8 mouse cellular contexts compared by ENCODE assay signal in the genomic region with DNA sequence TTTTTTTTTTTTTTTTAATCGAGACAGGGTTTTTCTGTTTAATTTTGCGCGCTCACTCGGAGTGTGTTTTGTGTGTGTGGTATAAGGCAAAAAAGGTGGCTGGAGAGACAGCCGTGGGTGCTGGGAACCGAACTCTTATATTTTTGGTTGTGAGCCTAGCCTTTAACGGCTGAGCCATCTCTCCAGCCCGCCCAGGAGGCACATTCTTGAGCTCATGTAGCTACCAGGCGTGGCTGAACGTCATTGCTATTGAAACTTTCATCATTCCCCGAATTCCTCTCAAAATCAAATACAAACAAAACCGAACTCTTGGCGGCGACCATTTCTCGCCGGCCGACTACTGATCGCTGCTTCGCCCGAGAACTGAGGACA. TPM values are rescaled to one million over a fixed set of nuclear protein-coding genes. Genes with fewer than 3 reads are reported as not detected.
DNase-seq lines count a peak whose midpoint lies in the region; ATAC-seq lines count a peak whose summit lies in the region.
"Not testable (repeated sequence)": the region's sequence is repeated elsewhere in the genome, so short reads cannot be mapped to it uniquely, and the experiment has no call there.

No protein-coding gene starts in this region.

- WGBS in intestine, embryonic 14.5 days = 0% methylated on average over 20 of the region's 20 CpGs

- H3K27ac ChIP-seq in intestine, embryonic 14.5 days (ENCODE audit: low read depth) = peak overlapping the region; percentile 91

- intact Hi-C loops in gastrocnemius, postnatal 14 days (cut with DNase I; ENCODE audit: low total_unique reads) = not testable (repeated sequence)

- peak; percentile 43 for ATAC-seq in intestine, embryonic 14.5 days (replicated peaks; ENCODE audit: low FRiP score, low TSS enrichment, low read depth)
- peak; percentile 14 for ATAC-seq in megakaryocyte, adult 5-6 weeks (ENCODE audit: poor library complexity, severe bottlenecking)

- H3K4me3 ChIP-seq in intestine, embryonic 14.5 days (ENCODE audit: low read depth, low read length) = peak overlapping the region; percentile 61

- H3K4me2 ChIP-seq in intestine, embryonic 14.5 days (ENCODE audit: low read length) = peak overlapping the region; percentile 62

- not testable (repeated sequence) for H3K36me3 ChIP-seq in intestine, embryonic 14.5 days (ENCODE audit: control insufficient read depth, insufficient read depth, low read length)

- H3K27me3 ChIP-seq in intestine, embryonic 14.5 days (replicated peaks; ENCODE audit: control insufficient read depth, insufficient read depth, low read length) = not testable (repeated sequence)

- peak; percentile 75 for DNase-seq in adipocyte (ENCODE audit: low spot score)
- peak; percentile 79 for DNase-seq in embryo, embryonic 11 days
- DNase-seq in gastrocnemius, postnatal 14 days = peak; percentile 53
- DNase-seq in intestine, embryonic 14.5 days (ENCODE audit: low spot score) = peak; percentile 99
- peak; percentile 53 to 88 for DNase-seq in left cerebral cortex, adult 9 months (ENCODE audit: low spot score in 2 of 2)
- DNase-seq in right cerebral cortex, adult 18-20 months = peak; percentile 79
- DNase-seq in urinary bladder, adult 2 months (ENCODE audit: low spot score) = peak; percentile 71

- H3K9me3 ChIP-seq in intestine, embryonic 14.5 days (ENCODE audit: control insufficient read depth, low read length) = not testable (repeated sequence)

- H3K9ac ChIP-seq in intestine, embryonic 14.5 days (ENCODE audit: low read length) = peak overlapping the region; percentile 62

- H3K4me1 ChIP-seq in intestine, embryonic 14.5 days (replicated peaks; ENCODE audit: control insufficient read depth, insufficient read depth, low read length) = not testable (repeated sequence)

RNA-seq across cellular contexts. Expression of gene Klrb1c, which starts 9.7 kb away (rescaled TPM):
- total RNA-seq in gastrocnemius, postnatal 14 days (2021) = under 1 TPM in 1 of 2 experiments, not detected in 1; 0.14 TPM
- 0.20 and 0.26 TPM in 2 replicates for polyA plus RNA-seq in intestine, embryonic 14.5 days (2014; fragmentation: Nextera tagmentation; extraction: Ambion mirVana)
- total RNA-seq in megakaryocyte, adult 5-6 weeks (2015) = 4.7 and 10.0 TPM in 2 replicates
- 6.8 and 8.4 TPM in 2 replicates for total RNA-seq in megakaryocyte, adult 5-6 weeks (2017)
- 1.1 TPM in 2 replicates for polyA plus RNA-seq in urinary bladder, adult 2 months (2012; rRNA removed)

RNA-seq across cellular contexts. Expression of gene Gm44511, which starts 27.4 kb away (rescaled TPM):
- not detected for total RNA-seq in gastrocnemius, postnatal 14 days (2021)
- polyA plus RNA-seq in intestine, embryonic 14.5 days (2014; fragmentation: Nextera tagmentation; extraction: Ambion mirVana) = 0.62 TPM in 1 of 2 replicates, not detected in the other
- 2.7 TPM in 1 of 2 replicates, not detected in the other for total RNA-seq in megakaryocyte, adult 5-6 weeks (2015)
- total RNA-seq in megakaryocyte, adult 5-6 weeks (2017) = 3.4 TPM in 1 of 2 replicates, not detected in the other
- polyA plus RNA-seq in urinary bladder, adult 2 months (2012; rRNA removed) = 0.23 and 0.43 TPM in 2 replicates

RNA-seq across cellular contexts. Expression of gene Klrb1b, which starts 27.4 kb away (rescaled TPM):
- not detected for total RNA-seq in gastrocnemius, postnatal 14 days (2021)
- polyA plus RNA-seq in intestine, embryonic 14.5 days (2014; fragmentation: Nextera tagmentation; extraction: Ambion mirVana) = 0.19 and 0.67 TPM in 2 replicates
- total RNA-seq in megakaryocyte, adult 5-6 weeks (2015) = 4.5 and 11.2 TPM in 2 replicates
- 2.6 and 3.6 TPM in 2 replicates for total RNA-seq in megakaryocyte, adult 5-6 weeks (2017)
- 0.92 and 0.93 TPM in 2 replicates for polyA plus RNA-seq in urinary bladder, adult 2 months (2012; rRNA removed)

Comparison
In these comparisons a context has a peak if more than half of its experiments do, and no peak if none do; other contexts are left out.
1. Peak in every context shown above with its lines: DNase-seq, ATAC-seq, H3K4me3 ChIP-seq and H3K27ac ChIP-seq.
2. RNA of gene Klrb1c, which starts 9.7 kb away (total RNA-seq): 4.7 to 10.0 TPM in megakaryocyte, adult 5-6 weeks; 0.14 TPM in gastrocnemius, postnatal 14 days; every median in the first group is over 4 times any median in the second.